Mouse (Mus musculus) left cerebral cortex, postnatal 10 days (tissue): Measurements from ENCODE around the gene Mga. TPM values are rescaled to one million over a fixed set of nuclear protein-coding genes. Genes with fewer than 3 reads are reported as not detected.

Experiments
- DNase-seq, 2 experiments: peaks; one replicate each; pipeline ENCODE4 v3.0.0; 2021 to 2022; ENCODE audit warnings: low spot score in 2 of 2, mixed read lengths in 1 of 2; ENCODE audit errors: extremely low spot score in 1 of 2
- intact Hi-C: fragments of 180-260 bp; cut with DNase I; formaldehyde crosslinking; loops from one replicate; pipeline ENCODE4 v1.15.1; 2025
- microRNA-seq: library from miRNA; unstranded; fragments of <30 nt; microRNA quantifications from one replicate; pipeline ENCODE4 v1.2.0, GENCODE M21; 2022
- total RNA-seq, 2 experiments: library from RNA; stranded (reverse); gene quantifications; 2 replicates each; pipeline ENCODE4 v1.2.3; 2021

Mga gene
- total RNA-seq, 2 experiments from 2014 or later: 57.9 to 63.5 TPM

DNA sequence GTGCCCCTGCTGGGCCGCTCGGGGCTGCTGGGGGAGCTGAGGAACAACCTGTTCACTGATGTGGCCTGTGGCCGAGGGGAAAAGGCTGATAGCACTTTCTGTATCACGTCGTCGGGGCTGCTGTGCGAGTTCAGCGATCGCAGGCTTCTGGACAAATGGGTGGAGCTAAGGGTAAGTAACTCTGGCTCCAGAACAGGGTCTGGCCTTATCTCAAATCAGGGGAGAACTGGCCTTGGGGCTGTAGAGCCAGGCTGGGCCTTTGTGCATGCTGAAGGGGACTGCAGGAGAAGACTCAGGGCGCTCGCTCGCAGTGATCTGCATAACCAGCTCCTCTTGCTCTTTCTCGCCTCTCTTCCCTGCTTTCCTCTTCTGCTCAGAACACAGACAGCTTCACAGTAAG is 115.9 kb downstream of the Mga start:
- intact Hi-C loops: no loop called here
- DNase-seq: peak in 1 of 2 experiments; percentile 21

DNA sequence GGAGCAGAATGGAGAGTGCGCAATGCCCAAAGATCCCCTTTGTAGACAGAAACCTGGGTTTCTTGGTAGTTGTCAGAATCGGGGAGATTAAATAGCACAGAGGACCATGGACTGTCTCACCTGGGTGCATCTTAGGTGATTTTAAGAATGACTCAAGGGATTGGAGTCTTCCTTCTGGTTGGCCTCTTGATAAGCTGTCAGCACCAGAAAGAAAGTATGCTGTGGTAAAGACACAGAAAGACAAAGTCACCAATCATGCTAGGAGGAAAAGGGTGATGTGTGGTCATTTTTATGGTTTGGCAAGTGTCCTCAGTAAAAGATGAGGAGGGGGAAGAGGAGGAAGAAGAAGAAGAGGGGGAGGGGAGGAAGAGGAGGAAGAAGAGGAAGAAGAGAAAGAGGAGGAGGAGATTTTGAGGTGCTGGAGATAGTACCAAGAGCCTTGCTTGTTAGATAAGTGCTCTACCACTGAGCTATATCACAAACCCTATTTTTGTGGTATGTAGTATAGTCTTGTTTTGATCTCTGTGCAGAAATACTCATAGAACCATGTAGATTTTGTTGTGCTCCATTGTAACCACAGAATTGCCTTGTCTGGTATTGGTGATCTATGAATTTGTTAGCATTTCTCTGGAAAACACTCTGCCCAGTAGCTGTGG is 116.9 kb downstream of the Mga start:
- DNase-seq: no peak
- intact Hi-C loops: no loop called here

DNA sequence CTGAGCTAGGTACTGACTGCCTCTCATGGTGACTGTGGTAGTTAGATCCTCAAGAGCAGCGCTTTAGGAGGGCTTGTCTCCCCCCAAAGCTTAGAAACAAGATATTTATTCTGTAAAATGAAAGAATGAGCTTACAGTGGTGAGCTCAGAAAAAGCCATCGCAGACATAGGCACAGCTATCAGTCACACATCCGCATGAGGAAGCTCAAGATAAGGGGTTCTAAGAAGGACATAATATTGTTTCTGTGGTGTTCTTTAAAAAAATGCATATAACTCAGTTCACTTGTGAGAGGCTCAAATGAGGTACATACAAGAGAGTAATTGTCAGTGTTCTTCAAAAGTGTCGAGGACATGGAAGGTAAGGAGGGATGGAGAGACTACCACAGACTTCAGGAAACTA is 118.9 kb downstream of the Mga start:
- DNase-seq: no peak
- intact Hi-C loops: no loop called here

GRCm38 (mm10) chr2:120017599-120017998 is 120.6 kb downstream of the Mga start:
- DNase-seq: no peak
- intact Hi-C loops: no loop called here

Small RNAs within 50 kb of the gene (microRNA-seq; reads per million reads assigned to microRNA genes)
- not detected for gene Mir7665

Other genes with a start within 250 kb of the Mga start
- 10 to 100 TPM; 24.7 to 29.0 TPM for gene Ndufaf1, start 234.4 kb upstream of the Mga start, total RNA-seq
- 10 to 100 TPM; 57.6 to 60.6 TPM for gene Rtf1, start 222.2 kb upstream of the Mga start, total RNA-seq
- 10 to 100 TPM; 95.0 to 97.9 TPM for gene Itpka, start 154.9 kb upstream of the Mga start, total RNA-seq
- 1 to 10 TPM; 5.9 to 7.1 TPM for gene Ltk, start 136.8 kb upstream of the Mga start, total RNA-seq
- gene Rpap1, start 109.7 kb upstream of the Mga start, total RNA-seq: 10 to 100 TPM; 15.9 to 17.1 TPM
- gene Tyro3, start 99.5 kb upstream of the Mga start, total RNA-seq: 10 to 100 TPM; 73.3 to 74.1 TPM
- 10 to 100 TPM; 79.1 to 79.2 TPM for gene Mapkbp1, start 75.5 kb downstream of the Mga start, total RNA-seq
- gene Jmjd7, start 130.3 kb downstream of the Mga start, total RNA-seq: 1 to 10 TPM; 5.6 to 6.2 TPM
- gene Gm28042, start 130.3 kb downstream of the Mga start, total RNA-seq: 1 to 10 TPM in 1 of 2 experiments, under 1 TPM in 1; 0.71 to 1.6 TPM
- gene Pla2g4b, start 136.2 kb downstream of the Mga start, total RNA-seq: 1 to 10 TPM; 2.6 to 3.3 TPM